Mouse (Mus musculus): ENCODE data around the gene Ppm1a.

The Ppm1a gene

GRCm38 (mm10) chr12:72825656-72826055 lies 68.4 kb downstream of the Ppm1a start:
- no peak for DNase-seq (ENCODE audit: low spot score in 2 of 2)

- DNase-seq (ENCODE audit: low spot score in 2 of 2) = no peak
These were observed 71.7 kb downstream of the Ppm1a start for GRCm38 (mm10) chr12:72828846-72829556.

- no peak for DNase-seq (ENCODE audit: low spot score in 2 of 2)
These were observed 72.5 kb downstream of the Ppm1a start for GRCm38 (mm10) chr12:72829777-72830176.

GRCm38 (mm10) chr12:72830317-72830716 lies 73.1 kb downstream of the Ppm1a start:
- peak in 1 of 2 experiments; percentile 18 for DNase-seq (ENCODE audit: low spot score in 2 of 2)

- DNase-seq (ENCODE audit: low spot score in 2 of 2) = peak; percentile 82
These were observed 74.6 kb downstream of the Ppm1a start for GRCm38 (mm10) chr12:72831711-72832432.

- DNase-seq (ENCODE audit: low spot score in 2 of 2) = no peak
These were observed 77.7 kb downstream of the Ppm1a start for GRCm38 (mm10) chr12:72834773-72835517.

- DNase-seq (ENCODE audit: low spot score in 2 of 2) = no peak
These were observed 78.3 kb downstream of the Ppm1a start for GRCm38 (mm10) chr12:72835518-72836015.

GRCm38 (mm10) chr12:72837302-72837701 lies 80.0 kb downstream of the Ppm1a start:
- no peak for DNase-seq (ENCODE audit: low spot score in 2 of 2)

- no peak for DNase-seq (ENCODE audit: low spot score in 2 of 2)
These were observed 84.2 kb downstream of the Ppm1a start for GRCm38 (mm10) chr12:72841500-72841899.

GRCm38 (mm10) chr12:72843135-72843534 lies 85.9 kb downstream of the Ppm1a start:
- DNase-seq (ENCODE audit: low spot score in 2 of 2) = no peak

GRCm38 (mm10) chr12:72843555-72843954 lies 86.3 kb downstream of the Ppm1a start:
- DNase-seq (ENCODE audit: low spot score in 2 of 2) = no peak

GRCm38 (mm10) chr12:72843973-72844620 lies 86.8 kb downstream of the Ppm1a start:
- no peak for DNase-seq (ENCODE audit: low spot score in 2 of 2)

- no peak for DNase-seq (ENCODE audit: low spot score in 2 of 2)
These were observed 88.7 kb downstream of the Ppm1a start for GRCm38 (mm10) chr12:72845946-72846345.

- no peak for DNase-seq (ENCODE audit: low spot score in 2 of 2)
These were observed 90.5 kb downstream of the Ppm1a start for GRCm38 (mm10) chr12:72847725-72848124.
